12 mouse cellular contexts compared by ENCODE assay signal in genomic region chr2:128290609-128291008, GRCm38 (mm10).
"Had no signal": no experiment of that assay in that cellular context is flagged by ENCODE, and none has a peak within 500 bp of the region (broad histone marks: within the 10 kb centered on the region; RNA-seq: fewer than 3 reads in every experiment).

No protein-coding gene starts in this region.

- DNase-seq: retina, postnatal 1 day; right cerebral cortex, adult 18-20 months; right cerebral cortex, postnatal 14 days; right cerebral cortex, postnatal 25 days; right cerebral cortex, postnatal 4 days; spleen, adult 18-20 months; thymus, adult 18-20 months; thymus, adult 2 months; thymus, postnatal 14 days; thymus, postnatal 25 days; thymus, postnatal 36 days; thymus, postnatal 4 days had no signal
